ENCODE assay signal across 19 mouse cellular contexts in genomic region chr3:27728176-27728575, GRCm38 (mm10). TPM values are rescaled to one million over a fixed set of nuclear protein-coding genes. Genes with fewer than 3 reads are reported as not detected.
DNase-seq lines count a peak whose midpoint lies in the region; ATAC-seq lines count a peak whose summit lies in the region.
"Had no signal": no experiment of that assay in that cellular context is flagged by ENCODE, and none has a peak within 500 bp of the region (broad histone marks: within the 10 kb centered on the region; RNA-seq: fewer than 3 reads in every experiment).

No protein-coding gene starts in this region.

- no peaks in the 10 kb centered on the region; the same call in 1 of the 2 replicates for H3K4me1 ChIP-seq in intestine, embryonic 14.5 days (replicated peaks; ENCODE audit: control insufficient read depth, insufficient read depth, low read length)
- H3K4me1 ChIP-seq in intestine, embryonic 15.5 days (replicated peaks), result peaks cover 12% of the 10 kb centered on the region; the same call in 1 of the 2 replicates
- no peaks in the 10 kb centered on the region for H3K4me1 ChIP-seq in liver, embryonic 15.5 days (replicated peaks)
- H3K4me1 ChIP-seq: limb, embryonic 13.5 days had no signal

- H3K27ac ChIP-seq in intestine, embryonic 14.5 days (ENCODE audit: low read depth), result 0 out of 2 replicates have a peak overlapping the region, but pooled peaks have one; percentile 47
- no peak overlapping the region for H3K27ac ChIP-seq in intestine, embryonic 15.5 days
- H3K27ac ChIP-seq in liver, embryonic 15.5 days (replicated peaks), result peak overlapping the region; percentile 74
- H3K27ac ChIP-seq: limb, embryonic 13.5 days had no signal

- H3K9ac ChIP-seq in intestine, embryonic 14.5 days (ENCODE audit: low read length), result no peak overlapping the region
- H3K9ac ChIP-seq in intestine, embryonic 15.5 days, result no peak overlapping the region
- H3K9ac ChIP-seq in liver, embryonic 15.5 days, result no peak overlapping the region
- H3K9ac ChIP-seq: limb, embryonic 13.5 days had no signal

- H3K4me2 ChIP-seq in intestine, embryonic 14.5 days (ENCODE audit: low read length), result no peak overlapping the region
- no peak overlapping the region for H3K4me2 ChIP-seq in intestine, embryonic 15.5 days (replicated peaks)
- H3K4me2 ChIP-seq in liver, embryonic 15.5 days, result no peak overlapping the region
- H3K4me2 ChIP-seq: limb, embryonic 13.5 days; midbrain, embryonic 11.5 days had no signal

- H3K4me3 ChIP-seq in intestine, embryonic 14.5 days (ENCODE audit: low read depth, low read length), result no peak overlapping the region
- H3K4me3 ChIP-seq in intestine, embryonic 15.5 days (replicated peaks), result no peak overlapping the region
- no peak overlapping the region for H3K4me3 ChIP-seq in liver, embryonic 15.5 days (replicated peaks)
- H3K4me3 ChIP-seq: limb, embryonic 13.5 days had no signal

- no peaks in the 10 kb centered on the region for H3K27me3 ChIP-seq in intestine, embryonic 14.5 days (replicated peaks; ENCODE audit: control insufficient read depth, insufficient read depth, low read length)
- H3K27me3 ChIP-seq in intestine, embryonic 15.5 days (replicated peaks), result no peaks in the 10 kb centered on the region
- H3K27me3 ChIP-seq in liver, embryonic 15.5 days, result no peaks in the 10 kb centered on the region
- H3K27me3 ChIP-seq: limb, embryonic 13.5 days had no signal

- 5% methylated on average over 7 of the region's 7 CpGs for WGBS in intestine, embryonic 14.5 days
- 12% methylated on average over 7 of the region's 7 CpGs for WGBS in intestine, embryonic 15.5 days
- 24% methylated on average over 7 of the region's 7 CpGs for WGBS in liver, embryonic 15.5 days (ENCODE audit: insufficient replicate concordance)

- H3K36me3 ChIP-seq in intestine, embryonic 14.5 days (ENCODE audit: control insufficient read depth, insufficient read depth, low read length), result no peaks in the 10 kb centered on the region
- H3K36me3 ChIP-seq in intestine, embryonic 15.5 days, result no peaks in the 10 kb centered on the region
- no peaks in the 10 kb centered on the region for H3K36me3 ChIP-seq in liver, embryonic 15.5 days (replicated peaks)
- H3K36me3 ChIP-seq: G1E; limb, embryonic 13.5 days had no signal

- no peak for DNase-seq in intestine, embryonic 14.5 days (ENCODE audit: low spot score)
- DNase-seq in ZHBTc4 (ENCODE audit: low read depth, low spot score), result peak; percentile 24
- DNase-seq in embryo, embryonic 10 days (ENCODE audit: low spot score), result peak; percentile 22
- DNase-seq in adrenal gland, postnatal 36 days, result no peak
- no peak for DNase-seq in kidney, postnatal 10 days
- DNase-seq: adrenal gland, adult 2 months; cerebellum, adult 8-10 months; heart, adult 18-20 months; kidney, adult 2 months; lung, postnatal 10 days; right cerebral cortex, postnatal 25 days; thymus, postnatal 36 days had no signal

- no peaks in the 10 kb centered on the region for H3K9me3 ChIP-seq in intestine, embryonic 14.5 days (ENCODE audit: control insufficient read depth, low read length)
- H3K9me3 ChIP-seq in intestine, embryonic 15.5 days, result no peaks in the 10 kb centered on the region
- H3K9me3 ChIP-seq in liver, embryonic 15.5 days (replicated peaks), result no peaks in the 10 kb centered on the region
- H3K9me3 ChIP-seq: G1E; limb, embryonic 13.5 days had no signal

- no peak for ATAC-seq in intestine, embryonic 14.5 days (replicated peaks; ENCODE audit: low FRiP score, low TSS enrichment, low read depth)
- no peak for ATAC-seq in intestine, embryonic 15.5 days
- ATAC-seq in liver, embryonic 15.5 days (ENCODE audit: insufficient read depth), result no peak
- ATAC-seq: forebrain, embryonic 14.5 days; hindbrain, embryonic 16.5 days had no signal

RNA-seq across cellular contexts. Expression of gene Fndc3b, which starts 17.1 kb away (rescaled TPM):
- polyA plus RNA-seq in intestine, embryonic 14.5 days (2014; fragmentation: Nextera tagmentation; extraction: Ambion mirVana), result 23.5 and 26.1 TPM in 2 replicates
- 20.1 and 21.7 TPM in 2 replicates for polyA plus RNA-seq in intestine, embryonic 15.5 days (2015; fragmentation: Nextera tagmentation; extraction: Ambion mirVana)
- 8.5 and 10.8 TPM in 2 replicates for polyA plus RNA-seq in liver, embryonic 15.5 days (2015; fragmentation: Nextera tagmentation; extraction: Ambion mirVana)
- 100 to 1,000 TPM; 127 to 174 TPM for total RNA-seq in adrenal gland, postnatal 36 days (2021)
- polyA plus RNA-seq: G1E had no signal

Comparison
In these comparisons a context has a peak if more than half of its experiments do, and no peak if none do; other contexts are left out.
1. DNase-seq: peak in ZHBTc4 (single experiment) and embryo, embryonic 10 days (single experiment); none in intestine, embryonic 14.5 days (single experiment), adrenal gland, postnatal 36 days (0 of 2) and kidney, postnatal 10 days (single experiment).